Mouse (Mus musculus) heart, embryonic 11.5 days (tissue): ENCODE data around the gene Tmem138. TPM values are rescaled to one million over a fixed set of nuclear protein-coding genes. Genes with fewer than 3 reads are reported as not detected.

ENCODE experiments used
- ATAC-seq: fragments of 200-750 bp; cut with Nextera tagmentation; replicated peaks from 2 replicates; pipeline ENCODE4 v1.8.0; 2017; ENCODE audit warnings: moderate library complexity; ENCODE audit not compliant: insufficient number of reproducible peaks, low FRiP score, low TSS enrichment
- H3K27ac ChIP-seq: fragments of 300-500 bp; sonication (generic); 2 replicates; pipeline ENCODE4 v1.5.1; 2014; ENCODE audit warnings: mild to moderate bottlenecking, low read depth, low read length
- H3K27me3 ChIP-seq: fragments of 300-500 bp; sonication (generic); 2 replicates; pipeline ENCODE4 v1.6.1; 2014; ENCODE audit warnings: mild to moderate bottlenecking, low read length, mixed read lengths; ENCODE audit not compliant: control insufficient read depth, insufficient read depth
- H3K36me3 ChIP-seq: fragments of 300-500 bp; sonication (generic); 2 replicates; pipeline ENCODE4 v1.6.1; 2014; ENCODE audit warnings: mild to moderate bottlenecking, low read length, moderate library complexity, mixed read lengths; ENCODE audit not compliant: control insufficient read depth, insufficient read depth
- H3K4me1 ChIP-seq: fragments of 300-500 bp; sonication (generic); 2 replicates; pipeline ENCODE4 v1.6.1; 2014; ENCODE audit warnings: low read length; ENCODE audit not compliant: control insufficient read depth, insufficient read depth
- H3K4me2 ChIP-seq: fragments of 300-500 bp; sonication (generic); 2 replicates; pipeline ENCODE4 v1.6.1; 2014; ENCODE audit warnings: mild to moderate bottlenecking, moderate library complexity
- H3K4me3 ChIP-seq: fragments of 300-500 bp; sonication (generic); 2 replicates; pipeline ENCODE4 v1.5.1; 2014; ENCODE audit warnings: low read depth, low read length
- H3K9ac ChIP-seq: fragments of 300-500 bp; sonication (generic); 2 replicates; pipeline ENCODE4 v1.6.1; 2014; ENCODE audit warnings: mild to moderate bottlenecking, low read depth, low read length, moderate library complexity
- H3K9me3 ChIP-seq: fragments of 300-500 bp; sonication (generic); replicated peaks from 2 replicates; pipeline ENCODE4 v1.6.1; 2016; ENCODE audit warnings: low read length; ENCODE audit not compliant: control insufficient read depth
- WGBS: fragments of 180-500 bp; shearing (Covaris S2); extraction: QIAGEN DNeasy Blood & Tissue Kit; methylation state at CpG from one replicate; pipeline ENCODE4 v1.1.7; 2014; ENCODE audit not compliant: insufficient replicate concordance; 5-methylcytosine and 5-hydroxymethylcytosine counted together
- polyA plus RNA-seq: library from polyadenylated mRNA; unstranded; fragments of >200 nt; fragmentation: Nextera tagmentation; extraction: Ambion mirVana; gene quantifications from 2 replicates; pipeline ENCODE4 v1.2.1, GENCODE M21; 2014

Tmem138 gene
- polyA plus RNA-seq, 1 experiment from 2014 or later: 32.0 TPM

- H3K9ac ChIP-seq: no peak overlapping the region
- H3K27ac ChIP-seq: no peak overlapping the region
- no peaks in the 10 kb centered on the region for H3K36me3 ChIP-seq
- 70% methylated on average over 7 of the region's 7 CpGs for WGBS
- H3K4me2 ChIP-seq: no peak overlapping the region
- no peaks in the 10 kb centered on the region for H3K9me3 ChIP-seq
- H3K4me3 ChIP-seq: no peak overlapping the region
- ATAC-seq: no peak
- 0 out of 2 replicates have a peak, but pooled peaks cover under 1% of the 10 kb centered on the region for H3K4me1 ChIP-seq
- H3K27me3 ChIP-seq: no peaks in the 10 kb centered on the region
Measured at GRCm38 (mm10) chr19:10583550-10584146, 6.5 kb upstream of the Tmem138 start.

- Histone ChIP-seq H3K36me3 (no peaks in the 10 kb centered on the region), H3K9me3 (no peaks in the 10 kb centered on the region), H3K27ac (no peak overlapping the region), H3K4me2 (no peak overlapping the region), H3K9ac (no peak overlapping the region), H3K27me3 (no peaks in the 10 kb centered on the region), H3K4me3 (no peak overlapping the region), H3K4me1 (0 out of 2 replicates have a peak, but pooled peaks cover 10% of the 10 kb centered on the region)
- no peak for ATAC-seq
- WGBS: 78% methylated on average over 6 of the region's 6 CpGs
Measured at GRCm38 (mm10) chr19:10581984-10582383, 4.8 kb upstream of the Tmem138 start.

GRCm38 (mm10) chr19:10580761-10581160, 3.6 kb upstream of the Tmem138 start:
- WGBS: 65% methylated on average over 3 of the region's 3 CpGs
- 0 out of 2 replicates have a peak, but pooled peaks cover 10% of the 10 kb centered on the region for H3K4me1 ChIP-seq
- no peaks in the 10 kb centered on the region for H3K27me3 ChIP-seq
- H3K9me3 ChIP-seq: no peaks in the 10 kb centered on the region
- H3K4me2 ChIP-seq: no peak overlapping the region
- H3K4me3 ChIP-seq: no peak overlapping the region
- no peaks in the 10 kb centered on the region for H3K36me3 ChIP-seq
- no peak for ATAC-seq
- H3K9ac ChIP-seq: no peak overlapping the region
- no peak overlapping the region for H3K27ac ChIP-seq

- 71% methylated on average over 3 of the region's 3 CpGs for WGBS
- no peak for ATAC-seq
- H3K4me2 ChIP-seq: no peak overlapping the region
Measured at GRCm38 (mm10) chr19:10580102-10580501, 2.9 kb upstream of the Tmem138 start.

GRCm38 (mm10) chr19:10569627-10570026, 7.5 kb downstream of the Tmem138 start:
- ATAC-seq: no peak
- H3K9me3 ChIP-seq: peaks cover 3% of the 10 kb centered on the region; the same call in 1 of the 2 replicates
- H3K27me3 ChIP-seq: no peaks in the 10 kb centered on the region
- peaks cover 23% of the 10 kb centered on the region for H3K36me3 ChIP-seq
- H3K27ac ChIP-seq: no peak overlapping the region
- H3K4me1 ChIP-seq: no peaks in the 10 kb centered on the region
- no peak overlapping the region for H3K4me3 ChIP-seq
- 86% methylated on average over 6 of the region's 6 CpGs for whole genome bisulfite sequencing
- H3K9ac ChIP-seq: no peak overlapping the region
- no peak overlapping the region for H3K4me2 ChIP-seq

More at GRCm38 (mm10) chr19:10580102-10580501, 2.9 kb upstream of the Tmem138 start:
- H3K36me3 ChIP-seq: no peaks in the 10 kb centered on the region; the same call in 1 of the 2 replicates
- H3K4me1 ChIP-seq: 0 out of 2 replicates have a peak, but pooled peaks cover 10% of the 10 kb centered on the region
- no peak overlapping the region for H3K27ac ChIP-seq
- no peak overlapping the region for H3K9ac ChIP-seq
- no peak overlapping the region for H3K4me3 ChIP-seq
- H3K9me3 ChIP-seq: no peaks in the 10 kb centered on the region
- H3K27me3 ChIP-seq: no peaks in the 10 kb centered on the region

GRCm38 (mm10) chr19:10565217-10565616, 11.9 kb downstream of the Tmem138 start:
- H3K4me3 ChIP-seq: no peak overlapping the region
- peaks cover 4% of the 10 kb centered on the region; the same call in 1 of the 2 replicates for H3K4me1 ChIP-seq
- WGBS: 66% methylated on average over 4 of the region's 4 CpGs
- ATAC-seq: no peak
- no peak overlapping the region for H3K27ac ChIP-seq
- no peak overlapping the region for H3K4me2 ChIP-seq
- peaks cover 6% of the 10 kb centered on the region; the same call in 1 of the 2 replicates for H3K36me3 ChIP-seq
- no peak overlapping the region for H3K9ac ChIP-seq
- no peaks in the 10 kb centered on the region for H3K27me3 ChIP-seq
- H3K9me3 ChIP-seq: peaks cover 3% of the 10 kb centered on the region; the same call in 1 of the 2 replicates

GRCm38 (mm10) chr19:10564278-10564677, 12.9 kb downstream of the Tmem138 start:
- Histone ChIP-seq H3K9ac (no peak overlapping the region), H3K27me3 (no peaks in the 10 kb centered on the region), H3K9me3 (peaks cover 3% of the 10 kb centered on the region; the same call in 1 of the 2 replicates), H3K36me3 (no peaks in the 10 kb centered on the region), H3K27ac (no peak overlapping the region), H3K4me1 (peaks cover 4% of the 10 kb centered on the region; the same call in 1 of the 2 replicates), H3K4me2 (no peak overlapping the region), H3K4me3 (no peak overlapping the region)
- WGBS: 75% methylated on average over 6 of the region's 6 CpGs
- no peak for ATAC-seq

- H3K4me3 ChIP-seq: no peak overlapping the region
- peak overlapping the region; percentile 95 for H3K27ac ChIP-seq
- peaks cover 4% of the 10 kb centered on the region; the same call in 1 of the 2 replicates for H3K4me1 ChIP-seq
- no peak overlapping the region for H3K9ac ChIP-seq
- no peaks in the 10 kb centered on the region for H3K9me3 ChIP-seq
- no peaks in the 10 kb centered on the region for H3K36me3 ChIP-seq
- WGBS: 66% methylated on average over 5 of the region's 5 CpGs
- H3K27me3 ChIP-seq: no peaks in the 10 kb centered on the region
- no peak overlapping the region for H3K4me2 ChIP-seq
- ATAC-seq: no peak
Measured at GRCm38 (mm10) chr19:10562351-10562750, 14.8 kb downstream of the Tmem138 start.
